Mouse (Mus musculus): ENCODE results near the gene Espn. TPM values are rescaled to one million over a fixed set of nuclear protein-coding genes. Genes with fewer than 3 reads are reported as not detected.
A peak's percentile ranks its signal among the peaks of the same experiment; 100 is the strongest.

The Espn gene
- total RNA-seq, 2 experiments from 2014 or later: 0.73 to 1.2 TPM

- intact Hi-C loops (cut with DNase I): loop anchor here (1.0 to 2.0 kb wide), 3 partner anchors 13 to 79 kb away; partner anchors contain the start of genes Klhl21, Nol9 and Tas1r1
- DNase-seq (ENCODE audit: low spot score in 2 of 2): peak in 1 of 2 experiments; percentile 35
These were observed 64.7 kb downstream of the Espn start for GRCm38 (mm10) chr4:152087211-152088081.

GRCm38 (mm10) chr4:152086505-152087210 lies 65.5 kb downstream of the Espn start:
- intact Hi-C loops (cut with DNase I): loop anchor here (2.0 kb wide), 1 partner anchor 48 kb away; the partner anchor contains the start of genes Nol9 and Tas1r1

GRCm38 (mm10) chr4:152084616-152085015 lies 67.6 kb downstream of the Espn start:
- DNase-seq (ENCODE audit: low spot score in 2 of 2): no peak
- intact Hi-C loops (cut with DNase I): no loop called here

More at GRCm38 (mm10) chr4:152086505-152087210, 65.5 kb downstream of the Espn start:
- DNase-seq (ENCODE audit: low spot score in 2 of 2): peak; percentile 55

GRCm38 (mm10) chr4:152083611-152084220 lies 68.5 kb downstream of the Espn start:
- DNase-seq (ENCODE audit: low spot score in 2 of 2): no peak
- intact Hi-C loops (cut with DNase I): no loop called here

- DNase-seq (ENCODE audit: low spot score in 2 of 2): no peak
These were observed 72.2 kb downstream of the Espn start for GRCm38 (mm10) chr4:152079931-152080330.

GRCm38 (mm10) chr4:152079261-152079660 lies 72.9 kb downstream of the Espn start:
- DNase-seq (ENCODE audit: low spot score in 2 of 2): no peak
- intact Hi-C loops (cut with DNase I): no loop called here

More at GRCm38 (mm10) chr4:152079931-152080330, 72.2 kb downstream of the Espn start:
- intact Hi-C loops (cut with DNase I): no loop called here

- intact Hi-C loops (cut with DNase I): no loop called here
- peak in 1 of 2 experiments; percentile 66 for DNase-seq (ENCODE audit: low spot score in 2 of 2)
These were observed 74.1 kb downstream of the Espn start for GRCm38 (mm10) chr4:152078105-152078530.

GRCm38 (mm10) chr4:152077191-152077590 lies 75.0 kb downstream of the Espn start:
- DNase-seq (ENCODE audit: low spot score in 2 of 2): no peak
- intact Hi-C loops (cut with DNase I): no loop called here

GRCm38 (mm10) chr4:152074548-152074947 lies 77.6 kb downstream of the Espn start:
- DNase-seq (ENCODE audit: low spot score in 2 of 2): no peak
- intact Hi-C loops (cut with DNase I): no loop called here

- DNase-seq (ENCODE audit: low spot score in 2 of 2): no peak
- intact Hi-C loops (cut with DNase I): no loop called here
These were observed 78.5 kb downstream of the Espn start for GRCm38 (mm10) chr4:152073715-152074114.

GRCm38 (mm10) chr4:152072655-152073054 lies 79.5 kb downstream of the Espn start:
- no peak for DNase-seq (ENCODE audit: low spot score in 2 of 2)
- intact Hi-C loops (cut with DNase I): no loop called here

- intact Hi-C loops (cut with DNase I): no loop called here
- peak in 1 of 2 experiments; percentile 47 for DNase-seq (ENCODE audit: low spot score in 2 of 2)
These were observed 80.0 kb downstream of the Espn start, which contains the start of gene Plekhg5 for GRCm38 (mm10) chr4:152072121-152072601. Gene Plekhg5 (plus strand): TSS chr4:152072498.

- intact Hi-C loops (cut with DNase I): no loop called here
- no peak for DNase-seq (ENCODE audit: low spot score in 2 of 2)
These were observed 81.4 kb downstream of the Espn start for GRCm38 (mm10) chr4:152070494-152071396.

Other genes with a start within 250 kb of the Espn start
- gene Dnajc11, start 218.7 kb downstream of the Espn start, total RNA-seq (2021): 10 to 100 TPM; 61.6 to 62.3 TPM
- gene Thap3, start 163.4 kb downstream of the Espn start, total RNA-seq (2021): 10 to 100 TPM; 16.5 to 20.4 TPM
- 10 to 100 TPM; 13.1 to 13.9 TPM for gene Phf13, start 156.1 kb downstream of the Espn start, total RNA-seq (2021)
- 10 to 100 TPM; 13.5 to 16.4 TPM for gene Klhl21, start 143.6 kb downstream of the Espn start, total RNA-seq (2021)
- 10 to 100 TPM; 13.6 to 15.5 TPM for gene Zbtb48, start 124.7 kb downstream of the Espn start, total RNA-seq (2021)
- gene Tas1r1, start 113.8 kb downstream of the Espn start, total RNA-seq (2021): under 1 TPM; 0.37 to 0.76 TPM
- 10 to 100 TPM; 16.5 to 18.8 TPM for gene Nol9, start 113.0 kb downstream of the Espn start, total RNA-seq (2021)
- gene Plekhg5, start 79.9 kb downstream of the Espn start, total RNA-seq (2021): 10 to 100 TPM; 72.1 to 93.5 TPM
- gene Tnfrsf25, start 36.4 kb downstream of the Espn start, total RNA-seq (2021): 10 to 100 TPM; 13.5 to 18.0 TPM
- not detected for gene Hes2, start 6.5 kb upstream of the Espn start, total RNA-seq (2021)
- gene Acot7, start 25.8 kb upstream of the Espn start, total RNA-seq (2021): 100 to 1,000 TPM; 308 to 337 TPM
- 10 to 100 TPM; 26.8 to 37.1 TPM for gene Gpr153, start 121.9 kb upstream of the Espn start, total RNA-seq (2021)
- under 1 TPM; 0.30 to 0.37 TPM for gene Hes3, start 139.3 kb upstream of the Espn start, total RNA-seq (2021)
- gene Icmt, start 144.9 kb upstream of the Espn start, total RNA-seq (2021): 10 to 100 TPM; 50.9 to 56.7 TPM
- gene Rnf207, start 166.6 kb upstream of the Espn start, total RNA-seq (2021): 10 to 100 TPM in 1 of 2 experiments, 1 to 10 TPM in 1; 8.7 to 11.1 TPM
- gene Rpl22, start 173.4 kb upstream of the Espn start, total RNA-seq (2021): 100 to 1,000 TPM; 160 TPM
- gene Chd5, start 186.3 kb upstream of the Espn start, total RNA-seq (2021): 100 to 1,000 TPM; 180 to 181 TPM